Mouse (Mus musculus): Measurements from ENCODE around the gene Limch1.

- TF ChIP-seq CTCF (conservative IDR thresholded peaks at IDR 0.05; ENCODE audit: low read length): no peak
- TF ChIP-seq NANOG (IDR thresholded peaks at IDR 0.05; ENCODE audit: borderline replicate concordance, low read length): no peak
- no peak for TF ChIP-seq POU5F1 (IDR thresholded peaks at IDR 0.05; ENCODE audit: borderline replicate concordance, low read length)
Observed at GRCm38 (mm10) chr5:66913791-66914190, 168.2 kb downstream of the Limch1 start.
